In the genomic region with DNA sequence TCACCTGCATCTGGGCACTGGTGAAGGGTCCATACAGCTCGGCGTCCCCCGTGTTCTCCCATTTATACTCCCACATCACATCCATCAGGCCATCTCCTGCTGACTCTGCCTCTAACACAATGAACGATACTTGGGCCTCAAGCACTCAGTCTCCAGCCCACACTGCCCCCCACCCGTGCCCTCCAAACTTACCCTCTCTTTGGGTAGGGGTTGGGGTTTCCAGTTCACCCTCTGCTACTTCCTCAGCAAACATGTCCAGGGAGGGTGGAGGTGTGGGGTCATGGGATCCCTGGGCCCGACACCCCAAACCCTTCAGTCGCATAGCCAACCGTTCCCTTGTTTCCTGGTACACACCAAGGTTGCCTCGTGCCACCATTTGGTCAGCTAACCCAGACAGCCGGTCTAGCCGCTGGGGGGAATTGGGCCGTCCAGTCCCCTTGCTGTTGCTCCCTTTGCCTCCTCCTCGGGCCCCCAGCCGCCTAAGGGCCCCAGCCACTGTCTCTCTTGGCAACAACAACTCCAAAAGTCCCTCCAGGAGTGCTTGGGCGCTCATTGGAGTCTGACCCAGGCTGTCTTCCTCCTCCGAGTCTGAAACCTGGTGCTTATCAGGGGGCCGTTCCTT, we compare ENCODE assay signal across 9 mouse cellular contexts. TPM values are rescaled to one million over a fixed set of nuclear protein-coding genes. Genes with fewer than 3 reads are reported as not detected.
DNase-seq lines count a peak whose midpoint lies in the region; ATAC-seq and TF ChIP-seq lines count a peak whose summit lies in the region.
"Had no signal": no experiment of that assay in that cellular context is flagged by ENCODE, and none has a peak within 500 bp of the region (broad histone marks: within the 10 kb centered on the region; RNA-seq: fewer than 3 reads in every experiment).

No protein-coding gene starts in this region.

- no peak for DNase-seq in heart, adult 18-20 months
- no peak for DNase-seq in forebrain, embryonic 14.5 days (ENCODE audit: low spot score)
- DNase-seq in liver, embryonic 14.5 days (ENCODE audit: low read depth in 3 of 3, low spot score in 3 of 3) = no peak
- no peak for DNase-seq in right cerebral cortex, postnatal 10 days (ENCODE audit: low spot score in 2 of 2)
- no peak for DNase-seq in left cerebral cortex, postnatal 25 days (ENCODE audit: low spot score in 2 of 2)
- DNase-seq in layer of hippocampus, postnatal 25 days (ENCODE audit: extremely low spot score in 1 of 2, low spot score in 1 of 2) = no peak
- DNase-seq: thymus, adult 2 months had no signal

- H3K36me3 ChIP-seq in heart, embryonic 12.5 days = peaks cover 63% of the 10 kb centered on the region
- H3K36me3 ChIP-seq in E14TG2a.4 (ENCODE audit: insufficient read depth, low read length) = peaks cover 85% of the 10 kb centered on the region
- H3K36me3 ChIP-seq in forebrain, embryonic 14.5 days (ENCODE audit: control insufficient read depth, insufficient read depth, low read length) = peaks cover 62% of the 10 kb centered on the region
- peaks cover 44% of the 10 kb centered on the region for H3K36me3 ChIP-seq in liver, embryonic 14.5 days (replicated peaks; ENCODE audit: control insufficient read depth, insufficient read depth, low read depth)

- TF ChIP-seq CTCF in E14TG2a.4 (conservative IDR thresholded peaks at IDR 0.05; ENCODE audit: low read length) = no peak
- TF ChIP-seq CTCF in liver, embryonic 14.5 days (IDR thresholded peaks at IDR 0.05; ENCODE audit: low read depth) = no peak

- H3K9ac ChIP-seq in heart, embryonic 12.5 days = peak overlapping the region; percentile 85; the same call in 1 of the 2 replicates
- H3K9ac ChIP-seq in forebrain, embryonic 14.5 days (ENCODE audit: low read length) = no peak overlapping the region
- H3K9ac ChIP-seq in liver, embryonic 14.5 days (replicated peaks) = no peak overlapping the region

- intact Hi-C loops in left cerebral cortex, postnatal 25 days (cut with DNase I) = no loop called here

- H3K4me2 ChIP-seq in heart, embryonic 12.5 days = peak overlapping the region; percentile 85
- peak overlapping the region; percentile 92; the same call in 1 of the 2 replicates for H3K4me2 ChIP-seq in forebrain, embryonic 14.5 days (ENCODE audit: low read length)
- H3K4me2 ChIP-seq in liver, embryonic 14.5 days (ENCODE audit: low read depth) = peak overlapping the region; percentile 90

- peak overlapping the region; percentile 86 for H3K4me3 ChIP-seq in heart, embryonic 12.5 days
- H3K4me3 ChIP-seq in E14TG2a.4 (replicated peaks; ENCODE audit: low read length) = peak overlapping the region; percentile 94
- 0 out of 2 replicates have a peak overlapping the region, but pooled peaks have one; percentile 59 for H3K4me3 ChIP-seq in forebrain, embryonic 14.5 days (ENCODE audit: low read depth, low read length)
- H3K4me3 ChIP-seq in liver, embryonic 14.5 days (ENCODE audit: insufficient read depth in 1 of 2, low read depth in 2 of 2, low read length in 2 of 2) = peak overlapping the region in 1 of 2 experiments; percentile 92; a peak in 1 of 4 replicates

- no peak for TF ChIP-seq EP300 in liver, embryonic 14.5 days (IDR thresholded peaks at IDR 0.05; ENCODE audit: low read depth)

- ATAC-seq in heart, embryonic 12.5 days (ENCODE audit: insufficient number of reproducible peaks, low FRiP score) = no peak
- no peak for ATAC-seq in forebrain, embryonic 14.5 days
- ATAC-seq in liver, embryonic 14.5 days (ENCODE audit: insufficient read depth) = no peak

- H3K9me3 ChIP-seq in heart, embryonic 12.5 days (replicated peaks) = no peaks in the 10 kb centered on the region
- no peaks in the 10 kb centered on the region for H3K9me3 ChIP-seq in E14TG2a.4 (ENCODE audit: low read length)
- no peaks in the 10 kb centered on the region for H3K9me3 ChIP-seq in forebrain, embryonic 14.5 days (replicated peaks; ENCODE audit: control insufficient read depth, low read length)
- H3K9me3 ChIP-seq in liver, embryonic 14.5 days (ENCODE audit: control insufficient read depth, low read length) = no peaks in the 10 kb centered on the region

- no peaks in the 10 kb centered on the region for H3K27me3 ChIP-seq in heart, embryonic 12.5 days (replicated peaks)
- no peaks in the 10 kb centered on the region for H3K27me3 ChIP-seq in E14TG2a.4 (ENCODE audit: insufficient read depth, low read length)
- H3K27me3 ChIP-seq in forebrain, embryonic 14.5 days (replicated peaks; ENCODE audit: control insufficient read depth, insufficient read depth, low read length) = no peaks in the 10 kb centered on the region
- H3K27me3 ChIP-seq in liver, embryonic 14.5 days (ENCODE audit: control insufficient read depth, insufficient read depth, low read length) = no peaks in the 10 kb centered on the region

- no peak overlapping the region for H3K27ac ChIP-seq in heart, embryonic 12.5 days (ENCODE audit: poor library complexity, severe bottlenecking)
- no peak overlapping the region for H3K27ac ChIP-seq in forebrain, embryonic 14.5 days (ENCODE audit: low read depth, low read length)
- no peak overlapping the region for H3K27ac ChIP-seq in liver, embryonic 14.5 days

- peaks cover 22% of the 10 kb centered on the region for H3K4me1 ChIP-seq in heart, embryonic 12.5 days (replicated peaks)
- peaks cover 87% of the 10 kb centered on the region for H3K4me1 ChIP-seq in E14TG2a.4 (replicated peaks; ENCODE audit: low read depth, low read length)
- peaks cover 13% of the 10 kb centered on the region for H3K4me1 ChIP-seq in forebrain, embryonic 14.5 days (ENCODE audit: control insufficient read depth, insufficient read depth, low read length)
- peaks cover 16 to 19% of the 10 kb centered on the region in 2 experiments for H3K4me1 ChIP-seq in liver, embryonic 14.5 days (replicated peaks; ENCODE audit: control insufficient read depth in 2 of 2, insufficient read depth in 2 of 2, low read length in 1 of 2)

- WGBS in heart, embryonic 12.5 days = 91% methylated on average over 17 of the region's 17 CpGs
- 93% methylated on average over 17 of the region's 17 CpGs for WGBS in forebrain, embryonic 14.5 days
- WGBS in liver, embryonic 14.5 days (ENCODE audit: insufficient replicate concordance) = 84% methylated on average over 17 of the region's 17 CpGs

RNA-seq across cellular contexts. Expression of gene Cd2bp2, which starts 1.7 kb away (rescaled TPM):
- polyA plus RNA-seq in heart, embryonic 12.5 days (2016; fragmentation: Nextera tagmentation; extraction: Ambion mirVana) = 50.5 and 51.5 TPM in 2 replicates
- total RNA-seq in heart, adult 18-20 months (2021) = 10 to 100 TPM; 35.1 to 36.9 TPM
- polyA plus RNA-seq in forebrain, embryonic 14.5 days (2014; fragmentation: Nextera tagmentation; extraction: Ambion mirVana) = 73.6 and 78.6 TPM in 2 replicates
- polyA plus RNA-seq in liver, embryonic 14.5 days (2012; rRNA removed) = 17.6 and 27.6 TPM in 2 replicates
- polyA plus RNA-seq in liver, embryonic 14.5 days (2014; fragmentation: Nextera tagmentation; extraction: Ambion mirVana) = 17.4 and 18.4 TPM in 2 replicates
- total RNA-seq in left cerebral cortex, postnatal 25 days (2021) = 10 to 100 TPM; 81.7 to 84.1 TPM
- 10 to 100 TPM; 92.1 to 95.7 TPM for total RNA-seq in layer of hippocampus, postnatal 25 days (2021)

RNA-seq across cellular contexts. Expression of gene Tbc1d10b, which starts 14.1 kb away (rescaled TPM):
- polyA plus RNA-seq in heart, embryonic 12.5 days (2016; fragmentation: Nextera tagmentation; extraction: Ambion mirVana) = 29.2 and 32.3 TPM in 2 replicates
- 10 to 100 TPM; 20.8 to 21.6 TPM for total RNA-seq in heart, adult 18-20 months (2021)
- 13.6 and 13.7 TPM in 2 replicates for polyA plus RNA-seq in forebrain, embryonic 14.5 days (2014; fragmentation: Nextera tagmentation; extraction: Ambion mirVana)
- polyA plus RNA-seq in liver, embryonic 14.5 days (2012; rRNA removed) = 12.8 and 15.5 TPM in 2 replicates
- polyA plus RNA-seq in liver, embryonic 14.5 days (2014; fragmentation: Nextera tagmentation; extraction: Ambion mirVana) = 10.9 and 13.2 TPM in 2 replicates
- total RNA-seq in left cerebral cortex, postnatal 25 days (2021) = 10 to 100 TPM; 90.2 to 97.5 TPM
- 10 to 100 TPM; 97.2 to 99.9 TPM for total RNA-seq in layer of hippocampus, postnatal 25 days (2021)

RNA-seq across cellular contexts. Expression of gene Mylpf, which starts 14.6 kb away (rescaled TPM):
- 17.8 and 20.0 TPM in 2 replicates for polyA plus RNA-seq in heart, embryonic 12.5 days (2016; fragmentation: Nextera tagmentation; extraction: Ambion mirVana)
- 1 to 10 TPM; 1.1 to 3.7 TPM for total RNA-seq in heart, adult 18-20 months (2021)
- polyA plus RNA-seq in forebrain, embryonic 14.5 days (2014; fragmentation: Nextera tagmentation; extraction: Ambion mirVana) = 4.6 and 5.3 TPM in 2 replicates
- polyA plus RNA-seq in liver, embryonic 14.5 days (2012; rRNA removed) = 10.6 and 15.6 TPM in 2 replicates
- polyA plus RNA-seq in liver, embryonic 14.5 days (2014; fragmentation: Nextera tagmentation; extraction: Ambion mirVana) = 31.0 and 31.1 TPM in 2 replicates
- total RNA-seq in left cerebral cortex, postnatal 25 days (2021) = 1 to 10 TPM; 2.8 to 3.3 TPM
- 1 to 10 TPM in 1 of 2 experiments, under 1 TPM in 1; 0.96 to 2.9 TPM for total RNA-seq in layer of hippocampus, postnatal 25 days (2021)

RNA-seq across cellular contexts. Expression of gene Zfp553, which starts 38.7 kb away (rescaled TPM):
- 23.8 and 25.3 TPM in 2 replicates for polyA plus RNA-seq in heart, embryonic 12.5 days (2016; fragmentation: Nextera tagmentation; extraction: Ambion mirVana)
- total RNA-seq in heart, adult 18-20 months (2021) = 1 to 10 TPM; 6.4 to 6.7 TPM
- 29.4 and 36.7 TPM in 2 replicates for polyA plus RNA-seq in forebrain, embryonic 14.5 days (2014; fragmentation: Nextera tagmentation; extraction: Ambion mirVana)
- 3.3 and 3.4 TPM in 2 replicates for polyA plus RNA-seq in liver, embryonic 14.5 days (2012; rRNA removed)
- polyA plus RNA-seq in liver, embryonic 14.5 days (2014; fragmentation: Nextera tagmentation; extraction: Ambion mirVana) = 2.4 and 2.8 TPM in 2 replicates
- 10 to 100 TPM; 16.9 to 18.6 TPM for total RNA-seq in left cerebral cortex, postnatal 25 days (2021)
- total RNA-seq in layer of hippocampus, postnatal 25 days (2021) = 10 to 100 TPM; 18.0 to 20.6 TPM

RNA-seq across cellular contexts. Expression of gene Sept1, which starts 38.8 kb away (rescaled TPM):
- polyA plus RNA-seq in heart, embryonic 12.5 days (2016; fragmentation: Nextera tagmentation; extraction: Ambion mirVana) = 22.1 and 28.2 TPM in 2 replicates
- 1 to 10 TPM; 3.0 to 7.7 TPM for total RNA-seq in heart, adult 18-20 months (2021)
- 11.3 and 15.1 TPM in 2 replicates for polyA plus RNA-seq in forebrain, embryonic 14.5 days (2014; fragmentation: Nextera tagmentation; extraction: Ambion mirVana)
- polyA plus RNA-seq in liver, embryonic 14.5 days (2012; rRNA removed) = 10.3 and 16.1 TPM in 2 replicates
- 7.0 TPM in 2 replicates for polyA plus RNA-seq in liver, embryonic 14.5 days (2014; fragmentation: Nextera tagmentation; extraction: Ambion mirVana)
- 1 to 10 TPM; 3.4 to 3.6 TPM for total RNA-seq in left cerebral cortex, postnatal 25 days (2021)
- 1 to 10 TPM; 4.0 to 4.2 TPM for total RNA-seq in layer of hippocampus, postnatal 25 days (2021)

Comparison
In these comparisons a context has a peak if more than half of its experiments do, and no peak if none do; other contexts are left out.
1. RNA of gene Tbc1d10b, which starts 14.1 kb away (total RNA-seq): 97.2 to 99.9 TPM in layer of hippocampus, postnatal 25 days and 90.2 to 97.5 TPM in left cerebral cortex, postnatal 25 days; 20.8 to 21.6 TPM in heart, adult 18-20 months; every median in the first group is over 4 times any median in the second.
2. Peak in every context shown above with its lines, with median percentiles within 50 percentile points of each other: H3K4me2 ChIP-seq.